Mouse (Mus musculus): ENCODE results near the gene Prkg1.

GRCm38 (mm10) chr19:31426142-31426541, 338.7 kb downstream of the Prkg1 start:
- TF ChIP-seq FLI1 (IDR thresholded peaks at IDR 0.05; ENCODE audit: low read length) (no peak), GATA1 (IDR thresholded peaks at IDR 0.05; ENCODE audit: borderline replicate concordance, low read length) (no peak)
